Mouse (Mus musculus) heart, embryonic 10.5 days (tissue): ENCODE data around the gene Hint3. TPM values are rescaled to one million over a fixed set of nuclear protein-coding genes. Genes with fewer than 3 reads are reported as not detected.

Experiments
- DNase-seq: peaks from one replicate; pipeline ENCODE4 v3.0.0-alpha.2; 2017; ENCODE audit warnings: low spot score
- H3K27ac ChIP-seq: fragments of 300-500 bp; sonication (generic); 2 replicates; pipeline ENCODE4 v1.5.1; 2016; ENCODE audit warnings: mild to moderate bottlenecking
- H3K27me3 ChIP-seq: fragments of 300-500 bp; sonication (generic); 2 replicates; pipeline ENCODE4 v1.6.1; 2016; ENCODE audit warnings: mild to moderate bottlenecking; ENCODE audit not compliant: poor library complexity, insufficient read depth, severe bottlenecking
- H3K36me3 ChIP-seq: fragments of 300-500 bp; sonication (generic); 2 replicates; pipeline ENCODE4 v1.6.1; 2016; ENCODE audit warnings: mild to moderate bottlenecking, moderate library complexity
- H3K4me1 ChIP-seq: fragments of 300-500 bp; sonication (generic); 2 replicates; pipeline ENCODE4 v1.6.1; 2016; ENCODE audit warnings: mild to moderate bottlenecking
- H3K4me3 ChIP-seq: fragments of 300-500 bp; sonication (generic); 2 replicates; pipeline ENCODE4 v1.5.1; 2016; ENCODE audit warnings: mild to moderate bottlenecking, moderate library complexity
- H3K9me3 ChIP-seq: fragments of 300-500 bp; sonication (generic); 2 replicates; pipeline ENCODE4 v1.6.1; 2016; ENCODE audit warnings: mild to moderate bottlenecking, moderate library complexity
- WGBS: fragments of 180-500 bp; shearing (Covaris S2); methylation state at CpG from one replicate; pipeline ENCODE4 v1.1.7; 2016; 5-methylcytosine and 5-hydroxymethylcytosine counted together
- polyA plus RNA-seq: library from polyadenylated mRNA; unstranded; fragments of >200 nt; fragmentation: Nextera tagmentation; extraction: Ambion mirVana; gene quantifications from 2 replicates; pipeline ENCODE4 v1.2.1, GENCODE M21; 2016

Hint3 gene
- polyA plus RNA-seq, 1 experiment from 2014 or later: 17.1 TPM

GRCm38 (mm10) chr10:30564651-30565050 is 64.8 kb downstream of the Hint3 start:
- H3K4me3 ChIP-seq: no peak overlapping the region
- H3K4me1 ChIP-seq: no peaks in the 10 kb centered on the region
- H3K36me3 ChIP-seq: peaks cover 64% of the 10 kb centered on the region
- DNase-seq: no peak
- no peak overlapping the region for H3K27ac ChIP-seq
- H3K9me3 ChIP-seq: no peaks in the 10 kb centered on the region
- 74% methylated on average over 3 of the region's 3 CpGs for WGBS
- no peaks in the 10 kb centered on the region for H3K27me3 ChIP-seq

Other genes starting within 250 kb of the Hint3 start
- gene Trmt11, start 28.9 kb downstream of the Hint3 start, polyA plus RNA-seq: 23.1 and 30.3 TPM in 2 replicates
- gene Ncoa7, start 173.7 kb upstream of the Hint3 start, polyA plus RNA-seq: 7.1 and 7.3 TPM in 2 replicates
- 21.6 and 31.0 TPM in 2 replicates for gene Hey2, start 213.2 kb upstream of the Hint3 start, polyA plus RNA-seq